Mouse (Mus musculus) heart, adult 2 months (tissue): ENCODE measurements at regions not wholly inside any gene's neighbourhood (a gene's known extent, or its start where the extent isn't known, plus 50 kb on each side); places are given as distances from the start of the nearest gene placed in this dataset.
A peak's percentile ranks its signal among the peaks of the same experiment; 100 is the strongest.
"Not testable (repeated sequence)": the region's sequence is repeated elsewhere in the genome, so short reads cannot be mapped to it uniquely, and the experiment has no call there.

Experiments
- DNase-seq, 2 experiments: peaks; one replicate each; pipeline ENCODE4 v3.0.0; 2021
- H3K27ac ChIP-seq: fragments of 200-600 bp; 2 replicates; pipeline ENCODE4 v1.8.1; 2022
- H3K27me3 ChIP-seq: fragments of 200-500 bp; 2 replicates; pipeline ENCODE4 v1.6.1; 2012; ENCODE audit warnings: mild to moderate bottlenecking, low read length, inconsistent platforms, mixed read lengths; ENCODE audit not compliant: control insufficient read depth, insufficient read depth
- H3K36me3 ChIP-seq: fragments of 200-500 bp; 2 replicates; pipeline ENCODE4 v1.6.1; 2012; ENCODE audit warnings: low read length, inconsistent platforms; ENCODE audit not compliant: control insufficient read depth, insufficient read depth
- H3K4me1 ChIP-seq: fragments of 200-500 bp; 2 replicates; pipeline ENCODE4 v1.6.1; 2011; ENCODE audit warnings: low read length; ENCODE audit not compliant: control insufficient read depth, insufficient read depth
- H3K4me3 ChIP-seq: fragments of 200-600 bp; 2 replicates; pipeline ENCODE4 v1.8.1; 2022
- H3K79me2 ChIP-seq: fragments of 200-500 bp; replicated peaks from 2 replicates; pipeline ENCODE4 v1.6.1; 2012; ENCODE audit warnings: mild to moderate bottlenecking, inconsistent platforms, low read length, moderate library complexity, mixed read lengths; ENCODE audit not compliant: control insufficient read depth, insufficient read depth
- H3K9ac ChIP-seq: fragments of 200-500 bp; 2 replicates; pipeline ENCODE4 v1.6.1; 2012; ENCODE audit warnings: low read depth, mild to moderate bottlenecking, control low read depth, inconsistent platforms, low read length, mixed read lengths
- WGBS: fragments of 180-500 bp; shearing (Covaris S2); methylation state at CpG from one replicate; pipeline ENCODE4 v1.1.7; 2018; 5-methylcytosine and 5-hydroxymethylcytosine counted together
- intact Hi-C: fragments of 180-260 bp; cut with DNase I; formaldehyde crosslinking; loops from one replicate; pipeline ENCODE4 v1.15.1; 2025

- H3K27me3 ChIP-seq, H3K9ac ChIP-seq, intact Hi-C loops, H3K4me1 ChIP-seq, H3K36me3 ChIP-seq, H3K4me3 ChIP-seq, H3K79me2 ChIP-seq, H3K27ac ChIP-seq: not testable (repeated sequence)
- 86% methylated on average over 14 of the region's 16 CpGs for WGBS
- peak; percentile 0 to 13 for DNase-seq
These were observed 492.0 kb downstream of the Gm21739 start for GRCm38 (mm10) chrY:43772246-43772645.
